Mouse (Mus musculus) thymus, adult 2 months (tissue): ENCODE data around the gene Pxylp1.

Experiments used
- CTCF ChIP-seq: fragments of 200-500 bp; IDR thresholded peaks from 2 replicates; pipeline ENCODE4 v1.5.1; 2012; ENCODE audit warnings: mild to moderate bottlenecking, control low read depth, low read length, moderate library complexity, borderline replicate concordance; ENCODE audit not compliant: control insufficient read depth, poor library complexity, insufficient read depth; ENCODE audit errors: extremely low read depth
- POLR2A ChIP-seq: fragments of 200-500 bp; IDR thresholded peaks from 2 replicates; pipeline ENCODE4 v1.6.1; 2012; ENCODE audit warnings: mild to moderate bottlenecking, low read length, control low read depth, moderate library complexity; ENCODE audit not compliant: control insufficient read depth, poor library complexity, insufficient read depth; ENCODE audit errors: extremely low read depth

DNA sequence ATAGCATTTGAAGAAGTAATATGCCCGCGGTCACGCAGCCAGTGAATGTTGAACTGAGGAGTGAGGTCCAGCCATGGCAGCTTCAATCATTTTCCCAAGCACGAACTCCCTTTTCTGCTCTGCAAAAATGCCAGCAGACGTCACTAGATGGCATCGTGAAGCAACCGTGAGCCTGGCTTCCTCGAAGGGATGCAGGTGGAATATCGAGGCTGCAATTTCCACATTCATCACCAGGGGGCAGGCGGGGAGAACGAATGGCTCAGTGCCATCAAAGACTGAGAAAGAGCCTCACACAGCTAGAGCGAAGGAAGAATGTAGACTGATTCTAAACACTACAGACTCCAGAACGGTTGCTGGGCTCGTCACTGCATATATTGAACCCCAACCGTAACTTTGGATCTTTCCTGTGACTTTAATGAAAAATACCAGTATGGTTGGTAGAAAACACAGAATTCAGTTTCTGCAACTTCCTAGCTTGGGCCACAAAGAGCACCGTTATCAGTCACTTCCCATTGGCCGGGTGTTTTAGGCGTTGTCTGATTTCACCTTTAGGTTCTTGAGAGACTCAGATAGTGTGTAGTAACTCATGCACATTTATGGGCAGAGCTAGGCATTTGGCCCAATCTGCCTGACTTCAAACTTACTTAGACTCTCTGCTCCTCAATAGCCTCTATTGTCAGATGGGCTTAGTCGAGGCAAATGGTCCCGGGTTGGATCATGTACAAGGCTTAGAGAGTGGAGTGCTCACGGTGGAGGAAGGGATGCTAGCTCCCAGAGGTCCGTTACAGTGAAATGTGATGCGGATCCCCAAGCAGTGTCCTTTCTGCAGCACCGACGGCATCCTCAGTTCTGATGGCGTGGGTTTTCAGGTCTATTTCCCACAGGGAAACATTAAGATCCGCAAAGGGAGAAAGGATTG, 24.4 kb upstream of the Pxylp1 start:
- TF ChIP-seq CTCF (peak; percentile 96; the same call in 1 of the 2 replicates), POLR2A (no peak)
